Mouse (Mus musculus): ENCODE measurements around the gene Haspin. TPM values are rescaled to one million over a fixed set of nuclear protein-coding genes. Genes with fewer than 3 reads are reported as not detected.

Gene Haspin
- polyA plus RNA-seq, 1 experiment from 2014 or later, result 5.3 TPM

DNA sequence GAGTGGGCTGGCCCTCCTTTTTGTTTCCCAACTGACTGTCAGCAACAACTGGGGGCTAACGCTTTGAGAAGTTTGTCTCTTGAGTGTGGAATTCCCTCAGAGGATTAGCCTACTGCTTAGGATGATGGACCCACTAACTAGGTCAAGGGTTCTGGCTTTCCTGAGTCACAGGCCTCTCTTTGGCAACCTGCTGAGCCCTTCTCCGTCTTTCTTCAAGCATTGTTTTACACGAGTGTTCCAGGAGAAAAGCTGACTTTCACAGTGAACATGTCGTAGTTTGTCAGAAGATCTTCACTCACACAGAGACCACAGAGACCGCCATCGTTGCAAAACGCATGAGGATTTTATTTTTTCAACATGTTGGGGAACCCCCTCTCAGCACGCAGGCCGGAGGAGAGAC lies 10.1 kb upstream of the Haspin start:
- Histone ChIP-seq H3K4me2 (ENCODE audit: low read depth, low read length) (no peak overlapping the region), H3K27ac (ENCODE audit: low read depth) (no peak overlapping the region), H3K9ac (replicated peaks) (no peak overlapping the region), H3K4me3 (ENCODE audit: low read depth, low read length) (no peak overlapping the region), H3K4me1 (ENCODE audit: insufficient read depth) (no peaks in the 10 kb centered on the region), H3K9me3 (ENCODE audit: low read length) (no peaks in the 10 kb centered on the region), H3K27me3 (ENCODE audit: insufficient read depth, low read length) (no peaks in the 10 kb centered on the region), H3K36me3 (replicated peaks; ENCODE audit: insufficient read depth, low read length) (no peaks in the 10 kb centered on the region)
- DNase-seq (no peak), ATAC-seq (no peak)
- WGBS (ENCODE audit: insufficient replicate concordance), result 80% methylated on average over 9 of the region's 9 CpGs
- TF ChIP-seq CTCF (IDR thresholded peaks at IDR 0.05; ENCODE audit: low read depth) (no peak), EP300 (IDR thresholded peaks at IDR 0.05; ENCODE audit: low read depth) (no peak)

DNA sequence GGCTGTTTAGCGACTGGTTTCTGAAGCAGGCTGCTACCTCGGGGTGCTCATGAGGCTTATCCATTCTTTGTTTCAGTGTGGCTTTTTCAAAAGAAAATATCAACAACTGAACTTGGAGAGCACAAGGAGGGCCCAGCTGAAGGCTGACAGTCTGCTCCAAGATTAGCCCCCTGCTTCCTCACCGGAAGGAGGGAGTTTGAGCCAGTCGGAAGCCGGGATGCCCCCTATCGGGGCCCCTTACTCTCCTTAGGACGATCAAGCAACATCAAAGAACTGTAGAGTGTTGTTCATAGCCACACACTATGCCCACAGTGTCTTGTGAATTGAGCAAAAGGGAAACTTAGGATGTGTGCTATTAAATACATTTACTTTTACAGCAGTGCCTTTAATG lies 8.9 kb upstream of the Haspin start:
- H3K4me1 ChIP-seq (ENCODE audit: insufficient read depth), result no peaks in the 10 kb centered on the region
- 55% methylated on average over 7 of the region's 7 CpGs for WGBS (ENCODE audit: insufficient replicate concordance)

DNA sequence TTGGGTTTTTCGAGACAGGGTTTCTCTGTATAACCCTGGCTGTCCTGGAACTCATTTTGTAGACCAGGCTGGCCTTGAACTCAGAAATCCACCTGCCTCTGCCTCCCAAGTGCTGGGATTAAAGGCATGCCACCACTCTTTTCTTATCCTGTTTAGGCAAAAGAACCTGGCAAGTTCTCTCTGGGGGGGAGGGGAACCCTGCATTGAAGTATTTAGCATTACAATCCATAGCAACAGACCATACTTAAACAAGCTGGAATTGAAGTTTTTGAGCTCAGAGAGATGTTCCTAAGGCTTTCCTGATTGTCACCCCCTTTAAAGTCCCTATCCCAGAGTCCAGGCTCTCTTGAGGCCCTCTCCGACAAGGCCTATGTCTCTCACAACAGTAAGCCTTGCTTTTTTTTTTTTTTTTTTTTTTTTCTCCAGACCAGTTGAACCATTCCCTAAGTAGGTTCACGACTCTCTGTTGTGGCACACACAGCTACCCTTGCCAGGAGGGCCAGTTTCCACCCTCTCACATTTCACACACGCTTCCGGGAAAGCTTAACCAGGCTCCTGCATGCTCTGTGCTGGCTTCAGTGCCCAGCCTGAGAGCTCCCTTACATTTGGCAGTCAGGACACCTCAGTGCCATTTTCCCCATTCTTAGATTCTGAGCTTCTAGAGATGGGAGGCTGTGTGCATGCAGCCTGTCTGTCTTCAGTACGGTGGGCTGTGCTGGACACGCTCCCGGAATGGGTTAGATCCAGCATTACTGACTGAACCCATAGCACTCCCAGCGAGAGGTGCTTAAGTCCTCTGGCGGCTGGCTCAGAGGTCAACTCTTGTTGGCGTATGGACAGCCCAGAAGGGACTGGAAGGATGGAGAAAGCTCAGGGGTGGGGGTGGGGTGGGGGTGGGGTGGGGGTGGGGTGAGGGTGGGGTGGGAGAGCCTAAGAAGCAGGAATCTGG lies 8.2 kb upstream of the Haspin start:
- no peak for ATAC-seq
- DNase-seq, result no peak
- Histone ChIP-seq H3K27me3 (ENCODE audit: insufficient read depth, low read length) (no peaks in the 10 kb centered on the region), H3K4me3 (ENCODE audit: low read depth, low read length) (no peak overlapping the region), H3K27ac (ENCODE audit: low read depth) (no peak overlapping the region), H3K4me1 (ENCODE audit: insufficient read depth) (no peaks in the 10 kb centered on the region), H3K4me2 (ENCODE audit: low read depth, low read length) (no peak overlapping the region), H3K9ac (replicated peaks) (no peak overlapping the region), H3K9me3 (ENCODE audit: low read length) (no peaks in the 10 kb centered on the region), H3K36me3 (replicated peaks; ENCODE audit: insufficient read depth, low read length) (no peaks in the 10 kb centered on the region)
- WGBS (ENCODE audit: insufficient replicate concordance), result 70% methylated on average over 11 of the region's 11 CpGs
- TF ChIP-seq EP300 (IDR thresholded peaks at IDR 0.05; ENCODE audit: low read depth), result no peak
- no peak for TF ChIP-seq CTCF (IDR thresholded peaks at IDR 0.05; ENCODE audit: low read depth)

More for the DNA sequence above, 8.9 kb upstream of the Haspin start:
- no peak for ATAC-seq
- H3K27ac ChIP-seq (ENCODE audit: low read depth), result no peak overlapping the region
- H3K4me3 ChIP-seq (ENCODE audit: low read depth, low read length), result no peak overlapping the region
- no peak overlapping the region for H3K9ac ChIP-seq (replicated peaks)
- no peak for TF ChIP-seq EP300 (IDR thresholded peaks at IDR 0.05; ENCODE audit: low read depth)
- no peak for TF ChIP-seq CTCF (IDR thresholded peaks at IDR 0.05; ENCODE audit: low read depth)
- H3K36me3 ChIP-seq (replicated peaks; ENCODE audit: insufficient read depth, low read length), result no peaks in the 10 kb centered on the region
- no peaks in the 10 kb centered on the region for H3K27me3 ChIP-seq (ENCODE audit: insufficient read depth, low read length)
- no peaks in the 10 kb centered on the region for H3K9me3 ChIP-seq (ENCODE audit: low read length)
- DNase-seq, result no peak
- no peak overlapping the region for H3K4me2 ChIP-seq (ENCODE audit: low read depth, low read length)

DNA sequence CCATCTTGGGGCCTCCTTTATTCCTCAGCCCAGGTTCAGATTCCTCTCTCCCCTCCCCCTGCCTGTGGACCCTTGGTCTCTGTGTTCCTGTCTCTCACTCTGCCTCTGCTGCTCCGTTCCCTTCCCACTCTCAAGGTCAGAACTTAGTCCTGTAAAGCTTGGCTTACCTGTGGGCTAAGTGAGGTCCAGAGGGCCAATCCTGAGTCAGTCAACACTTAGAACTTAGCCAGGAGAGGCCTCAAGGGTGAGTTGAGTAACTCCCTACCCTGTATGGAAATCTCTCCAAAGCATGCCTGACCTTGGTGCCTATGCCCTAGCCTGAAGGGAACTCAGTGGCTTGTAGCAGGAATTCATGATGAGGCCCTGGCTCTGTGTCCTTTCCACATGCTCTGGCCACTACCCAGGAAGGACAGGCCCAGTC lies 6.2 kb upstream of the Haspin start:
- no peaks in the 10 kb centered on the region for H3K27me3 ChIP-seq (ENCODE audit: insufficient read depth, low read length)
- H3K4me3 ChIP-seq (ENCODE audit: low read depth, low read length), result no peak overlapping the region
- no peak for TF ChIP-seq CTCF (IDR thresholded peaks at IDR 0.05; ENCODE audit: low read depth)
- TF ChIP-seq EP300 (IDR thresholded peaks at IDR 0.05; ENCODE audit: low read depth), result no peak
- no peaks in the 10 kb centered on the region for H3K4me1 ChIP-seq (ENCODE audit: insufficient read depth)
- no peak overlapping the region for H3K9ac ChIP-seq (replicated peaks)
- WGBS (ENCODE audit: insufficient replicate concordance), result 67% methylated on average over 1 of the region's 1 CpGs
- H3K27ac ChIP-seq (ENCODE audit: low read depth), result no peak overlapping the region
- H3K9me3 ChIP-seq (ENCODE audit: low read length), result no peaks in the 10 kb centered on the region
- ATAC-seq, result no peak
- H3K36me3 ChIP-seq (replicated peaks; ENCODE audit: insufficient read depth, low read length), result no peaks in the 10 kb centered on the region
- H3K4me2 ChIP-seq (ENCODE audit: low read depth, low read length), result no peak overlapping the region
- no peak for DNase-seq

DNA sequence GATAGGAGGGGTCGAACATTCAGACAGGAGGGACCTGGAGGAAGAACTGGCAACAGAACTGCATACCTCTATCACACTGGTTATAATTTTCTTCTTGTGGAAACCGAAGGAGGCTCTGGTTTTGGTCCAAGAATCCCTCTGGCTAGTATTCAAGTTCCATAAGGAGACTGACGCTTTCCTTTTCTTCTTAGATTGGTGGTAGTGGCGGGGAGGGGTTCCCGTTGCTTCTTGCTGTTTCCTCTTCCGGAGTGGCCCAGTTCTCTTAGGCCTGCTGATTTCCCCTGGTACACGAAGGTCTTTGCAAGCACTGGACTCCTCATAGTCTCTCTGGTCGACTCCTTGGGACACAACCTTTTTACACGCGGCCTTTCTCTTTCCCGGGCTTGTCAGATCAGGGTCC lies 978 bp downstream of the Haspin start:
- Histone ChIP-seq H3K27me3 (ENCODE audit: insufficient read depth, low read length) (no peaks in the 10 kb centered on the region), H3K9me3 (ENCODE audit: low read length) (no peaks in the 10 kb centered on the region), H3K4me2 (ENCODE audit: low read depth, low read length) (peak overlapping the region; percentile 87), H3K27ac (ENCODE audit: low read depth) (0 out of 2 replicates have a peak overlapping the region, but pooled peaks have one; percentile 58), H3K9ac (replicated peaks) (peak overlapping the region; percentile 96), H3K4me1 (ENCODE audit: insufficient read depth) (peaks cover 34% of the 10 kb centered on the region), H3K4me3 (ENCODE audit: low read depth, low read length) (peak overlapping the region; percentile 98), H3K36me3 (replicated peaks; ENCODE audit: insufficient read depth, low read length) (peaks cover 13% of the 10 kb centered on the region; the same call in 1 of the 2 replicates)
- TF ChIP-seq EP300 (IDR thresholded peaks at IDR 0.05; ENCODE audit: low read depth), result no peak
- no peak for TF ChIP-seq CTCF (IDR thresholded peaks at IDR 0.05; ENCODE audit: low read depth)
- 11% methylated on average over 11 of the region's 11 CpGs for WGBS (ENCODE audit: insufficient replicate concordance)
- DNase-seq (peak; percentile 24), ATAC-seq (0 out of 2 replicates have a peak, but pooled peaks have one; percentile 3)

DNA sequence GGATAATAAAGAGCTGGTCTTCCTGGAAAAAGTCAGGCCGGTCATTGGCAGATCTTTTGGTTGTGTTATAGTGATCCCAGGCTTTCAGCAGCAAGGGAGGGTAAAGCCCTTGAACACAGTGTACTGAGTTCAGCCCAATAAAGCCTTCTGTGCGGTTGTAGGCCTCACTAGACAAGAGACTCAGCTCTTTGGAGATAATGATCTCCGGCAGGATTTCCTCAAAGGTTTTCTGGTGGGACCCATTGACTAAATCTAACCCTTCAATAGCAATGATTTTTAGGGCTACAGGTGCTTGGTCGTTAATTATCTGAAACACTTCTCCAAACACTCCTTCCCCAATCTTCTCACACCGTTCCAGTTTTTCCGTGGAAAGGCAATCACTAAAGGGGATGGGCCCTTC lies 1.5 kb downstream of the Haspin start:
- DNase-seq, result no peak
- H3K4me1 ChIP-seq (ENCODE audit: insufficient read depth), result peaks cover 34% of the 10 kb centered on the region
- H3K36me3 ChIP-seq (replicated peaks; ENCODE audit: insufficient read depth, low read length), result peaks cover 13% of the 10 kb centered on the region; the same call in 1 of the 2 replicates
- H3K4me3 ChIP-seq (ENCODE audit: low read depth, low read length), result peak overlapping the region; percentile 98
- H3K27ac ChIP-seq (ENCODE audit: low read depth), result no peak overlapping the region
- ATAC-seq, result no peak
- peak overlapping the region; percentile 96 for H3K9ac ChIP-seq (replicated peaks)
- no peaks in the 10 kb centered on the region for H3K9me3 ChIP-seq (ENCODE audit: low read length)
- 42% methylated on average over 6 of the region's 6 CpGs for WGBS (ENCODE audit: insufficient replicate concordance)
- TF ChIP-seq EP300 (IDR thresholded peaks at IDR 0.05; ENCODE audit: low read depth), result no peak
- TF ChIP-seq CTCF (IDR thresholded peaks at IDR 0.05; ENCODE audit: low read depth), result no peak
- no peaks in the 10 kb centered on the region for H3K27me3 ChIP-seq (ENCODE audit: insufficient read depth, low read length)
- H3K4me2 ChIP-seq (ENCODE audit: low read depth, low read length), result peak overlapping the region; percentile 87

Measured in liver, postnatal 0 days (tissue).